Mouse (Mus musculus) T-helper 17 cell (primary cell): ENCODE measurements at regions not wholly inside any gene's neighbourhood (a gene's known extent, or its start where the extent isn't known, plus 50 kb on each side); places are given as distances from the start of the nearest gene placed in this dataset.

Source experiments
- in situ Hi-C, 2 experiments: fragments of 300-600 bp; cut with MboI, MseI; formaldehyde crosslinking; loops; 1 replicate in 1 of 2; 2 replicates in 1 of 2; pipeline ENCODE4 v1.15.1; 2025; ENCODE audit warnings: high pct_unique_total_duplicates in 2 of 2

GRCm38 (mm10) chr15:60632789-60633456 is 220.7 kb downstream of the Fam84b start:
- in situ Hi-C loops = no loop called here

DNA sequence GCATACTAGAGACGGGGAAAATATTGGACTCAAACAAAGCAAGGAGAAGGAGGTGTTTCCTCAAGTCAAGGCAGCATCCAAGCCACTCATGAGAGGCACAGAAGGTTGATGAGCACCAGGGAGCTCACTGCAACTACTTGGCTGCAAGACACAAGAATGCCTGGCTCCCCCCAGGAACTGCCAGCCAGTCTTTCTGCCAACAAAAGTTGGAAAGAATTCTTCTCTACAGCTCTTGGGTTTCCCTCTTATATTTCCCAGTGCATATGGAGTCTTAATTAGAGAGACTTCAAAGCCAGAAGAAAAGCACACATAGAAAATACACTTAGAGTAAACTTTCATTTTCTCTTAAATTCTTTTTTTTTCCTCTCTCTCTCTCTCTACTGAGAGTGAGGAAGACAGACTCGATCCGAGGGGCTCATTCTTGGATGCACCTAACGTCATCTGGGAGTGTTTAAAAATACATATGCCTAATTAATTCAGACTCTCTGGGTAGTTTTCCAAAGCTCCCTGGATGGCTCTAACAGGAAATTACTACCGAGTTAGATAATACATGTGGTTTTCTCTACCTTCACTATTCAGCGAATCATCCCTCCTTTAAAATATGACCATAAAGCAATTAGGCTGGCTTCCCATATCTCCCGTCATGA is 222.7 kb downstream of the Fam84b start:
- in situ Hi-C loops = no loop called here

DNA sequence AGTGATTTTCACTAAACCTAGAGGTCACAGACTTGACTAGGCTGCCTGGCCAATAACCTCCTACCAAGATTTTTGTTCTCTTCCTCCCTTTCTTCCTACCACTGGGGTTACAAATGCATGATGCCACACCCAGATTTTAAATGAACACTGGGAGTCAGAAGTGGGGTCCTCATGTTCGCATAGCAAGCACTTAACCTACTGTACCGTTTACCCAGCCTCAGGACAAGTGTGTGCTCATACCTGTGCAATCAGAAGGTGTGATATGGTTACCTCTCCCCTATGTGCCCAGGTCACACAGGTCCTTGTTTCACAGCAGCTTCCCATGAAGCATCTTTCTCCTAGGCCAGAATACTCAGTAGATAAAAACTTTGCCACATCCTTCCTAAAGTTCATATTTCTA is 234.8 kb downstream of the Fam84b start:
- in situ Hi-C loops = no loop called here

DNA sequence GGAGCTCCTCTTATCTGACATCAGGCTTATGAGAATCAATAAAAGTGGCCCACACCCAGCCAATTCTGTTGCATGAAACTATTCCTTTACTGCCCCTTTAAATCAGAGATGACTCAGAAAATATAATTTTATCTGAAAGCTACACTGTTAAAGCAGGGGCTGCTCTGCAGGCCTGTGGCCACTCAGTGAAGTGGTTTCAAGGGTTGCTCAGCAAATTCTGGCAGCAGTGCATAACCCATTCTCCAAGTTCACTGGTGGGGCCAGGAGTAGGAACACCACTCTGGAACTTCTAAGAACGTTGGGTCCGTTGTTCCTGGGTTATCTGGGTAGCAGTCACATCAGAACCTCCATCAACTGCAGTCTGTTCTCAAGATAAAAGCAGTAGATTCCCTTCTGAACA is 236.2 kb downstream of the Fam84b start:
- in situ Hi-C loops = no loop called here

- in situ Hi-C loops = no loop called here
Observed at GRCm38 (mm10) chr15:60601885-60602284, 251.7 kb downstream of the Fam84b start.

GRCm38 (mm10) chr15:60577084-60577483 is 276.5 kb downstream of the Fam84b start:
- in situ Hi-C loops = no loop called here

GRCm38 (mm10) chr15:60566267-60566666 is 287.3 kb downstream of the Fam84b start:
- in situ Hi-C loops = no loop called here

DNA sequence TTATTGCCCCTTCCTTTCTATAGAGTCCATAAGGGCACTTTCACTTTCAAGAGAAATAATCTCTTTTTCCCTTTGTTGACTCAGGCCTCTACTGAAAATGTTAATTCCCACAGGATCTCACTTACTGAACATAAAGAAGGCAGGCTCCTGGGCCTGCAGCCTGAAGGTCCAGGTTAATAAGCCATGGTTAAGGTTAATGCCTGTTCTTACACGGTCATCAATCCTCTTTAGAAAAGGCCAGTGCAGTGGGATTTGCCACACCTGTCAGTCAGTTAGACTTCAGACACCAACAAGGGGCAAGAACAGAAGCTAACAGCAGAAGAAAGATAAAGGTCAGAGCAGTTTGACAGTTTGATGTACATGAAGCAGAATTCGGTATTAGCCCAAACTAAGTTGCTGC is 288.6 kb downstream of the Fam84b start:
- in situ Hi-C loops = no loop called here

DNA sequence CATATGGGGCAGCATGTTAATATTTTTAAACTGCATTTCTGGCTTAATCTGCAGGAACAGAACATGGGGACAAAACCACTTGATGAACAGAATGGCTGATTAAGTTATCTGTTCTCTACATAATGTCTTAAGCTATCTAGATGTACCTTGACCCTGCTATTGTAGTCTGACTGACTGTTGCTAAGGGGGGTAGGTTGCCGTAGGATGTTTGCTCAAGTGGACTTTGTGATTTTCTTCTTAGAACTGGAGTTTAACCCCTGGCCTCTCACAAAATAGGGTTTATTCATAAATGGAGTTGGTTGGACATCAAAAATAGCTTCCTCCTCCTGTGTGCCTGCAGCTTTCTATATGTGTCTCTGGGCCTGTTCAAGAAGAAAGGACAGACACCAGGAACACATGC is 292.9 kb downstream of the Fam84b start:
- in situ Hi-C loops = no loop called here

GRCm38 (mm10) chr15:60555691-60556090 is 297.9 kb downstream of the Fam84b start:
- in situ Hi-C loops = no loop called here

DNA sequence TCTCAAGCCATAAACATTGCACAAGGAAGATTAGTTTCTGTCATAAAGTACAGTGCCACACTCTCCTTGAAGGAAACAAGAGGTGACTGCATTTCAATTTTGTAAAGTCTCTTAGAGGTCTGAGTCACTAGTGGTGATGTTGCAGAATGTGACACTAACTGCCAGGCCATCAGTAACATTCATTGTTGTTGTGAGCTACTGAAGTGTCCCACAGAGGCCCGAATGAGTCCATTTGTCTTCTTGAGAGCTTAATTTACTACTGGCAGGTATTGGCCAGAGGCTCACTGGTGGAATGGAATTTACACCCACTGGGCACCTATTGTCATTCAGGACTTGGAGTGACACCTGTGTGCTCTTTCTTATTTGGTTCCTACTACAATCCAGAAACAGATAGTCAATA is 299.0 kb downstream of the Fam84b start:
- in situ Hi-C loops = no loop called here

GRCm38 (mm10) chr15:60548045-60548444 is 305.5 kb downstream of the Fam84b start:
- in situ Hi-C loops = no loop called here

GRCm38 (mm10) chr15:60537191-60537590 is 316.4 kb downstream of the Fam84b start:
- in situ Hi-C loops = no loop called here

DNA sequence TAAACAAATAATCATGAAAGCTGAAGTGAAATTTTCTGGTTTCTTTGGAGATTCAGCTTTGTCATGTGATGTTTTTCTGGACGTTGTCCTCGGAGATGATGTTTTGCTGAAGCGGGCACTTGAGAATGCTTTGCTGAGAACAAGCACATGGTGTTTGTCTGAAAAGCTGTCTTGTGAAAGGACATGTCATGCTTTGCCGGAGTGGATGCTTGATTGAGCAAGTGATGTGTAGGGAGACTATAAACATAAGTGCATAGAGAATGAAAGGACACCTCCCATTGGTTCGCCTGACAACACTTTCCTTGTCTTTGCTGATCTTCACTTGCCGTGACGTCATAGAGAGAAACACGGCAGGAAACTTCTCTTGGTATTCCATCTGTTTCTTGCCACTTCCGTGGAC is 318.9 kb downstream of the Fam84b start:
- in situ Hi-C loops = no loop called here

- in situ Hi-C loops = no loop called here
Observed at GRCm38 (mm10) chr15:60516810-60517209, 336.8 kb downstream of the Fam84b start.

GRCm38 (mm10) chr15:60476755-60477310 is 376.7 kb downstream of the Fam84b start:
- in situ Hi-C loops = no loop called here

DNA sequence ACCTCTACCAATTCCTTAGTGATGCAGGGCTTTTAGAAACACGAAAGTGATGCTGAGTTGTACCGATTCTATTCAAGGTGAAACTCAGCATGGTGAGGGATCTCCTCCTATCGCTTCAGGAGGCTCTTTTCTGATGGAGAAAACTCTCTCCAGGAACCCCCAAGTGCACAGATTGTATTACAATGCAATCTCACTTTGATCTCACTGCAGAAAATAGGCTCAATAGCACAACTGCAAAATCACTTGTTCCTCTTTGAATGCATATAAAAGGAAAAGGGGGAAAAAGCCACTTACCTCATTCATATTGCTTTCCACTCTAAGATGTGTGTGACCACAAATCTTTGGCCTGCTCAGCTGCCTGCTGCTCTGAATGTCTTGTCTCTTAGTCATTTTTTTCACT is 378.5 kb downstream of the Fam84b start:
- in situ Hi-C loops = no loop called here

DNA sequence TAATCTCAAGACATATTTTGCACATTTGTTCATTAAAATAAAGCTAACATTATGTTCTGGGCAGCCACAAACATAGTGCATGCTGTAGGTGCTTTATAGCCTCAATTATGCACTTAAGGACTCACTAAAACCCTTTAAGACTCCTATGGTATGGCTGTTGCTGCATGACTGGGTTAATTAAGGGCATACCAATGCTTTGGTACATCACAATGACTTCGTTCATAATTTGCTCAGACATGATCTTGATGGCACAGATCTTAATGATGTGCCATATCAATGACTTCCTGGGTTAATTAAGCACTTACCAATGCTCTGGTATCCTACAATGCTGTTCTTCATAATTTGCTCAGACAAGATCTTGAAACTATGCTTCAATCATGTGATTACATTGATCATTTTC is 415.5 kb upstream of the 4933412E24Rik start:
- in situ Hi-C loops = no loop called here

GRCm38 (mm10) chr15:60419081-60419480 is 402.7 kb upstream of the 4933412E24Rik start:
- in situ Hi-C loops = no loop called here

- in situ Hi-C loops = no loop called here
Observed at GRCm38 (mm10) chr15:60392267-60392666, 375.9 kb upstream of the 4933412E24Rik start.

DNA sequence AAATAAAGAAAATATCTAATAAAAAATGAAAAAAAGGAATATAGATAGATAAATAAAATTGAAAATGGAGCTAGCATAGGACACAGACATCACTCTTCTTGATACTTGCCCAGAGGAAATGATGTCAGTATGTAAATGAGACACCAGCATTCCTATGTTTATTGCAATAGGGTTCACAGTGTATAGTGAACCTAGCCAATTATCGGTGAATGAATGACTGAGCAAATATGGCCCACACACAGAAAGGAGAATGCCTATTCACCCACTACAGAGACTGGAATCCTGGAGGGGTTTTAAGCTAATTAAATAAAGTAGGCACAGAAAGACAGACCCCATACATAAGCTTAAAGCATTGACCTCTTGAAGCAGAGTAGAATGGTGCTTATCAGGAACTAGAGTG is 373.9 kb upstream of the 4933412E24Rik start:
- in situ Hi-C loops = no loop called here

GRCm38 (mm10) chr15:60387962-60388361 is 371.5 kb upstream of the 4933412E24Rik start:
- in situ Hi-C loops = loop anchor here in 1 of 2 experiments (5.0 to 10.0 kb wide), 2 partner anchors 49 to 1237 kb away; no protein-coding TSS in a partner anchor
